In genomic region chr7:139508938-139509337, GRCm38 (mm10) we compare ENCODE assay signal across 16 mouse cellular contexts.
DNase-seq lines count a peak whose midpoint lies in the region; TF ChIP-seq lines count a peak whose summit lies in the region.
"Had no signal": no experiment of that assay in that cellular context is flagged by ENCODE, and none has a peak within 500 bp of the region (broad histone marks: within the 10 kb centered on the region; RNA-seq: fewer than 3 reads in every experiment).

No protein-coding gene starts in this region.

- no peak overlapping the region for H3K27ac ChIP-seq in gastrocnemius, adult 2 months
- H3K27ac ChIP-seq: embryonic facial prominence, embryonic 10.5 days; embryonic facial prominence, embryonic 12.5 days; forebrain, embryonic 13.5 days; forebrain, embryonic 15.5 days had no signal

- intact Hi-C loops in gastrocnemius, adult 2 months (cut with DNase I) = no loop called here

- H3K4me3 ChIP-seq in gastrocnemius, adult 2 months = no peak overlapping the region
- H3K4me3 ChIP-seq: embryonic facial prominence, embryonic 10.5 days; embryonic facial prominence, embryonic 12.5 days; forebrain, embryonic 13.5 days; forebrain, embryonic 15.5 days had no signal

- DNase-seq in adrenal gland, postnatal 10 days = peak; percentile 31
- no peak for DNase-seq in adrenal gland, adult 18-20 months (ENCODE audit: low spot score in 2 of 2)
- peak; percentile 10 for DNase-seq in adipocyte (ENCODE audit: low spot score)
- DNase-seq in adrenal gland, postnatal 25 days = peak; percentile 19
- DNase-seq in gastrocnemius, adult 2 months = no peak
- DNase-seq in kidney, adult 9 months = no peak
- DNase-seq: cerebellum, adult 11-12 months; cerebellum, adult 2 months; cerebellum, adult 9-10 months; cerebellum, postnatal 10 days; cerebellum, postnatal 25 days; forebrain, postnatal 0 days had no signal

- no peak for TF ChIP-seq CTCF in gastrocnemius, adult 2 months (IDR thresholded peaks at IDR 0.05)

Comparison
In these comparisons a context has a peak if more than half of its experiments do, and no peak if none do; other contexts are left out.
1. DNase-seq: peak in adrenal gland, postnatal 10 days (single experiment), adipocyte (single experiment) and adrenal gland, postnatal 25 days (single experiment); none in adrenal gland, adult 18-20 months (0 of 2), gastrocnemius, adult 2 months (single experiment) and kidney, adult 9 months (single experiment).